Mouse (Mus musculus): ENCODE data around the gene Atp1b2. TPM values are rescaled to one million over a fixed set of nuclear protein-coding genes. Genes with fewer than 3 reads are reported as not detected.

Gene Atp1b2
- polyA plus RNA-seq, 1 experiment from 2014 or later, result 10.8 TPM

DNA sequence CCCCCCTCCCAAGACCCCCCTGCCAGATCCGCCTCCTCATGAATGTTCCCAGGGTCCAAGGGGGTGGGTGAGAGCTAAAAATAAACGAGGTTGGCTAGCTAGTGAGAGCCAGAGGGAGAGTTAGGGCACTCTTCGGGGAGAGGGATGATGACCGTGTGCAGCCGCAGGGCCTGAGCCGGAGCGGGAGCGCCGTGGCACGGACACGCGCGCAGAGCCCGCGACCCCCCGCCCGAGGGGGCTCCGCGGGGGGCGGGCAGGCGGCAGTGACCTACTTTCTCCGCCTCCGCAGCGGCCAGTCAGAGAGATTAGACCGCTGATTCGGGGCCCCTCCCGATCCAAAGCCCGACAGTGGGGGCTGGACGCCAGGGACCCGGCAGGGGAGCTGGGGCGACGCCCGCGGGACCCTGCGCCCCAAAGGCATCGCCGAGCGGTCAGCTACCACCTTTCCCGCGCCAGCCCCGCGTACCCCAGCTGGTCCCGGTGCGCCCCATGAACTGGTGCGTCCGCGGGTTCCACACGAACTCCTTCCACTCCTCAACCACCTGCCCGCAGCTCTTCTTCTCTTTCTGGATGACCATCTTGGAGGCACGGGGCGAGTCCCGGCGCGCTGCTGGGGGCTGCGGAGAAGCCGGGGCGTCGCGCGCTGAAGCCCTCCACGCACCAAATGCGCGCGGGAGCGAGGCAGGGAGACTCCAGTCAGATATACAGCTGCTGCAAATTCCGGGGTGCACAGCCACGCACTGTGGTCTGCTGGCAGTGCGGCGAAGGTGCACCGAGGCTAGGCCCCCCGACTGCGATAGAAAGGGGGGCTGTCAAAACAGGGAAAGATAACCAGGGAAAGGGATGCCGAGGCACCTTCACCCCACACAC lies 712 bp downstream of the Atp1b2 start:
- Histone ChIP-seq H3K9me3 (no peaks in the 10 kb centered on the region), H3K27me3 (replicated peaks) (peaks cover 8% of the 10 kb centered on the region; the same call in 1 of the 2 replicates), H3K27ac (no peak overlapping the region), H3K4me3 (peak overlapping the region; percentile 59), H3K9ac (peak overlapping the region; percentile 77), H3K4me2 (replicated peaks) (peak overlapping the region; percentile 100), H3K4me1 (peaks cover 32% of the 10 kb centered on the region), H3K36me3 (no peaks in the 10 kb centered on the region)
- peak; percentile 58 for ATAC-seq (ENCODE audit: low FRiP score, low read depth)
- WGBS, result under 1% methylated on average over 73 of the region's 73 CpGs

GRCm38 (mm10) chr11:69604347-69604746 lies 1.4 kb downstream of the Atp1b2 start:
- H3K4me1 ChIP-seq, result peaks cover 37% of the 10 kb centered on the region
- H3K27ac ChIP-seq, result no peak overlapping the region
- WGBS, result 51% methylated on average over 3 of the region's 3 CpGs
- peak overlapping the region; percentile 77 for H3K9ac ChIP-seq
- ATAC-seq (ENCODE audit: low FRiP score, low read depth), result no peak
- H3K4me3 ChIP-seq, result peak overlapping the region; percentile 59
- H3K36me3 ChIP-seq, result no peaks in the 10 kb centered on the region
- H3K27me3 ChIP-seq (replicated peaks), result peaks cover 8% of the 10 kb centered on the region; the same call in 1 of the 2 replicates
- H3K9me3 ChIP-seq, result no peaks in the 10 kb centered on the region
- peak overlapping the region; percentile 100 for H3K4me2 ChIP-seq (replicated peaks)

- H3K36me3 ChIP-seq, result no peaks in the 10 kb centered on the region
- no peaks in the 10 kb centered on the region for H3K9me3 ChIP-seq
- no peak overlapping the region for H3K9ac ChIP-seq
- WGBS, result 82% methylated on average over 8 of the region's 8 CpGs
- ATAC-seq (ENCODE audit: low FRiP score, low read depth), result no peak
- H3K27ac ChIP-seq, result no peak overlapping the region
- H3K4me3 ChIP-seq, result no peak overlapping the region
- H3K4me1 ChIP-seq, result peaks cover 40% of the 10 kb centered on the region
- H3K27me3 ChIP-seq (replicated peaks), result peaks cover 8% of the 10 kb centered on the region; the same call in 1 of the 2 replicates
- no peak overlapping the region for H3K4me2 ChIP-seq (replicated peaks)
Measured at GRCm38 (mm10) chr11:69603516-69603915, 2.2 kb downstream of the Atp1b2 start.

- Histone ChIP-seq H3K4me3 (no peak overlapping the region), H3K36me3 (no peaks in the 10 kb centered on the region), H3K27me3 (replicated peaks) (peaks cover 8% of the 10 kb centered on the region; the same call in 1 of the 2 replicates), H3K27ac (no peak overlapping the region), H3K4me2 (replicated peaks) (no peak overlapping the region), H3K4me1 (peaks cover 40% of the 10 kb centered on the region), H3K9ac (no peak overlapping the region), H3K9me3 (no peaks in the 10 kb centered on the region)
- ATAC-seq (ENCODE audit: low FRiP score, low read depth), result no peak
- 89% methylated on average over 3 of the region's 3 CpGs for WGBS
Measured at GRCm38 (mm10) chr11:69601768-69602167, 4.0 kb downstream of the Atp1b2 start.

GRCm38 (mm10) chr11:69600098-69600497 lies 5.6 kb downstream of the Atp1b2 start:
- Histone ChIP-seq H3K9me3 (no peaks in the 10 kb centered on the region), H3K27me3 (replicated peaks) (peaks cover 5% of the 10 kb centered on the region; the same call in 1 of the 2 replicates), H3K4me3 (no peak overlapping the region), H3K4me1 (peaks cover 29% of the 10 kb centered on the region), H3K4me2 (replicated peaks) (peak overlapping the region; percentile 38), H3K27ac (no peak overlapping the region), H3K9ac (0 out of 2 replicates have a peak overlapping the region, but pooled peaks have one; percentile 26), H3K36me3 (no peaks in the 10 kb centered on the region)
- 14% methylated on average over 6 of the region's 6 CpGs for WGBS
- no peak for ATAC-seq (ENCODE audit: low FRiP score, low read depth)

GRCm38 (mm10) chr11:69599436-69599835 lies 6.3 kb downstream of the Atp1b2 start:
- Histone ChIP-seq H3K27ac (no peak overlapping the region), H3K4me3 (no peak overlapping the region), H3K9ac (no peak overlapping the region), H3K4me2 (replicated peaks) (0 out of 2 replicates have a peak overlapping the region, but pooled peaks have one; percentile 38), H3K9me3 (no peaks in the 10 kb centered on the region), H3K4me1 (peaks cover 23% of the 10 kb centered on the region), H3K27me3 (replicated peaks) (0 out of 2 replicates have a peak, but pooled peaks cover 3% of the 10 kb centered on the region), H3K36me3 (peaks cover 3% of the 10 kb centered on the region; the same call in 1 of the 2 replicates)
- 6% methylated on average over 9 of the region's 9 CpGs for WGBS
- no peak for ATAC-seq (ENCODE audit: low FRiP score, low read depth)

GRCm38 (mm10) chr11:69594853-69595252 lies 10.9 kb downstream of the Atp1b2 start:
- H3K27ac ChIP-seq, result no peak overlapping the region
- no peak overlapping the region for H3K4me2 ChIP-seq (replicated peaks)
- H3K9ac ChIP-seq, result no peak overlapping the region
- H3K9me3 ChIP-seq, result no peaks in the 10 kb centered on the region
- H3K4me1 ChIP-seq, result peaks cover 6% of the 10 kb centered on the region
- H3K36me3 ChIP-seq, result peaks cover 29% of the 10 kb centered on the region
- H3K27me3 ChIP-seq (replicated peaks), result no peaks in the 10 kb centered on the region
- 96% methylated on average over 6 of the region's 6 CpGs for WGBS
- H3K4me3 ChIP-seq, result no peak overlapping the region
- ATAC-seq (ENCODE audit: low FRiP score, low read depth), result no peak

GRCm38 (mm10) chr11:69592799-69593198 lies 12.9 kb downstream of the Atp1b2 start:
- WGBS, result 87% methylated on average over 4 of the region's 4 CpGs
- no peaks in the 10 kb centered on the region for H3K9me3 ChIP-seq
- H3K27ac ChIP-seq, result no peak overlapping the region
- no peaks in the 10 kb centered on the region for H3K4me1 ChIP-seq
- no peak overlapping the region for H3K4me3 ChIP-seq
- peaks cover 50% of the 10 kb centered on the region for H3K36me3 ChIP-seq
- ATAC-seq (ENCODE audit: low FRiP score, low read depth), result no peak
- no peaks in the 10 kb centered on the region for H3K27me3 ChIP-seq (replicated peaks)
- no peak overlapping the region for H3K4me2 ChIP-seq (replicated peaks)
- H3K9ac ChIP-seq, result no peak overlapping the region

DNA sequence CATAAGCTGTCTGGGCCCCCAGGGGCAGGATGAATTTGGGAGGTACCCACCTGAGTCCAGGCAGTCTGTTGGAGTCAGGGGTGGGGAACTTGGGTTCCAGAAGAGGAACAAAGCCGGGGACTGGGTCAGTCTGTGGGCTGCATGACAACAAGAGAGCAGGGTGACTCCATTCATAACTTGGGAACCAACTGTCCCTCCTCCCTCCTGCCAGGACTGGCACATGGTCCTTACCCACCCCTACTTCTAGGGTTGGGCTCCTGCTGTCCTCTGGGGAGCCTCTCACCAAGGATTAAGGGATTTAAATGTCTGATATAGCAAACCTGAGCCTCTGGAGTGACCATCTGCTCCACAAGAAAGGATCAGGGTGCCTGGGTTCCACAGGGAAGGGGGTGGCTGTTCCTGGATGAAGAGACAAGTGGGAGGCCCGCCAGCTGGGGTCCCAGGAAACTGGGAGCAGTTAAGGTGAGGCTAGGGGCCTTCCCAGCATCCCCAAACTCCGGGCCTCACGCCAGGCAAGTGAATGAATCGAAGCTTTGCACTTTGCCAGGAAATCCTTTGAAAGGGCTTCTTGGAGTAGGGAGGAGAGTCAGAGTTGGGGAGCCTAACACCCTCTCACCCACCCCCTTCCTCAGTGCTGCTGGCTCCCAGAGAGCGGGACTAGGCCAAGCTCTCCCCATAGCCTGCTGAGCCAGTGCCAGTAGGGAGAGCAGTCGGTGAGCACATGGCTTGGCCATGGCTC lies 13.7 kb downstream of the Atp1b2 start:
- Histone ChIP-seq H3K36me3 (peaks cover 57% of the 10 kb centered on the region), H3K4me1 (no peaks in the 10 kb centered on the region), H3K4me2 (replicated peaks) (no peak overlapping the region), H3K27ac (no peak overlapping the region), H3K4me3 (no peak overlapping the region), H3K27me3 (replicated peaks) (no peaks in the 10 kb centered on the region), H3K9me3 (no peaks in the 10 kb centered on the region), H3K9ac (no peak overlapping the region)
- 88% methylated on average over 7 of the region's 7 CpGs for WGBS
- no peak for ATAC-seq (ENCODE audit: low FRiP score, low read depth)

DNA sequence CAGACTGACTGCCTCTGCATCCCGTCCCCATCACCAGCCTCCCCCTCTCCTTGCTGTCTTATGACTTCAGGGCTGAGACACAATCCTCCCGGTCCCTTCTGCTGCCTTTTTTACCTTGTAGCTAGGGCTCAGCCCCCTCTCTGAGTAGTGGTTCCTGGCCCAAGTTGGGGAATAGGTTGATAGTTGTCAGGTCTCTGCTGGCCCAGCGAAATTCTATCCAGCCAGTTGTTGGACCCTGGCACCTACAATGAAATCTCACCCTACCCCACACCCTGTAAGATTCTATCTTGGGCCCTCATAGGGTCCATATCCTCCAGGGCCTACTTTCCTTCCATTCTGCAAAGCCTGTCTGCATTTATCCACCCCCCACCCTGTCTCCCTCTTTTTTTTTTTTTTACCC lies 14.3 kb downstream of the Atp1b2 start:
- Histone ChIP-seq H3K9me3 (no peaks in the 10 kb centered on the region), H3K27me3 (replicated peaks) (no peaks in the 10 kb centered on the region), H3K4me3 (no peak overlapping the region), H3K4me1 (no peaks in the 10 kb centered on the region), H3K9ac (no peak overlapping the region), H3K36me3 (peaks cover 63% of the 10 kb centered on the region), H3K4me2 (replicated peaks) (no peak overlapping the region), H3K27ac (no peak overlapping the region)
- WGBS, result 87% methylated on average over 3 of the region's 3 CpGs
- ATAC-seq (ENCODE audit: low FRiP score, low read depth), result no peak

DNA sequence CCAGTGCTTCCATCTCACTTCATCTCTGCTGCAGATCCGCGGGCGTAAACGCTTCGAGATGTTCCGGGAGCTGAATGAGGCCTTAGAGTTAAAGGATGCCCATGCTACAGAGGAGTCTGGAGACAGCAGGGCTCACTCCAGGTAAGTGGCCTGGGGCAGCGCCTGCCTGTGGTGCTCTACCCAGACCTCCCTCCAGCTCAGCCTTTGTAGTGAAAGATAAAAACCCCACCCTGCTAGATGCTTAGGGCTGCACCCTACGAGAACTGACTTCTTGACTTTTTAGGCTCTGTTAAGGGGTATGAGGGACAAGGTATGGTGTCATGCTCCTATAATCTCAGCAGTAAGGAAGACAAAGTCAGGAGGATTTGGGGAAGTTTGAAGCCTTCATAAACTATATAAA lies 15.1 kb downstream of the Atp1b2 start:
- Histone ChIP-seq H3K27me3 (replicated peaks) (no peaks in the 10 kb centered on the region), H3K4me2 (replicated peaks) (no peak overlapping the region), H3K4me3 (no peak overlapping the region), H3K9ac (no peak overlapping the region), H3K36me3 (peaks cover 63% of the 10 kb centered on the region), H3K9me3 (no peaks in the 10 kb centered on the region), H3K4me1 (no peaks in the 10 kb centered on the region), H3K27ac (no peak overlapping the region)
- ATAC-seq (ENCODE audit: low FRiP score, low read depth), result no peak
- WGBS, result 96% methylated on average over 8 of the region's 8 CpGs

DNA sequence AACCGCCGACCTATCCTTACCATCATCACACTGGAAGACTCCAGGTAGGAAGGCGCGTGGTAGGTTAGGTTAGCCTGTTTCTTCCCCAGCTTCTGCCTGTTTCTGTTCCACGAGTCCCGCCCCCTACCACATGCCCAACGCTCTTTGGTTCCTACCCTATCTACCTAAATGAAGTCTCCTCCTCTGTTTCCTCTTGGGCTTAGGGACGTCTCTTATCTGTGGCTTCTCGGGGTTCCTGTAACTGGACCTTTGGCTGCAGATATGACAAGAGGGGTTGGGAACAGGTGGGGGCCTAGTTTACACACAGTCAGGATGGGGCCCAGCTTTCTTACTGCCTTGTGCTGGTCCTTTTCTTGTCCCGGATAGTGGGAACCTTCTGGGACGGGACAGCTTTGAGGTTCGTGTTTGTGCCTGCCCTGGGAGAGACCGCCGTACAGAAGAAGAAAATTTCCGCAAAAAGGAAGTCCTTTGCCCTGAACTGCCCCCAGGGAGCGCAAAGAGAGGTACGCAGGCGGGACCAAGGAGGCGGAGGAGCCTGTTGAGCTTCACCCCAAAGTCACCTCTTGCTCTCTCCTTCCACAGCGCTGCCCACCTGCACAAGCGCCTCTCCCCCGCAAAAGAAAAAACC lies 16.4 kb downstream of the Atp1b2 start:
- Histone ChIP-seq H3K27me3 (replicated peaks) (no peaks in the 10 kb centered on the region), H3K27ac (no peak overlapping the region), H3K4me3 (no peak overlapping the region), H3K36me3 (peaks cover 60% of the 10 kb centered on the region), H3K4me2 (replicated peaks) (no peak overlapping the region), H3K9me3 (no peaks in the 10 kb centered on the region), H3K9ac (no peak overlapping the region), H3K4me1 (no peaks in the 10 kb centered on the region)
- WGBS, result 95% methylated on average over 22 of the region's 22 CpGs
- ATAC-seq (ENCODE audit: low FRiP score, low read depth), result no peak
